In genomic region chr16:97851061-97851740, GRCm38 (mm10) we compare ENCODE assay signal across 8 mouse cellular contexts. TPM values are rescaled to one million over a fixed set of nuclear protein-coding genes. Genes with fewer than 3 reads are reported as not detected.
DNase-seq lines count a peak whose midpoint lies in the region; ATAC-seq and TF ChIP-seq lines count a peak whose summit lies in the region.

No protein-coding gene starts in this region.

- peak overlapping the region; percentile 99 for H3K27ac ChIP-seq in embryonic facial prominence, embryonic 10.5 days (replicated peaks)
- H3K27ac ChIP-seq in intestine, postnatal 0 days (ENCODE audit: low read depth, low read length): peak overlapping the region; percentile 97
- H3K27ac ChIP-seq in midbrain, embryonic 10.5 days (replicated peaks): peak overlapping the region; percentile 99

- peak; percentile 95 for DNase-seq in adrenal gland, postnatal 14 days
- peak; percentile 91 for DNase-seq in embryonic facial prominence, embryonic 10.5 days (ENCODE audit: low spot score)
- peak; percentile 89 to 91 for DNase-seq in left cerebral cortex, postnatal 36 days (ENCODE audit: low spot score in 2 of 2)
- peak; percentile 91 for DNase-seq in midbrain, embryonic 10.5 days (ENCODE audit: low spot score)
- DNase-seq in right cerebral cortex, postnatal 36 days (ENCODE audit: low spot score in 2 of 2): peak; percentile 76 to 77
- peak; percentile 87 to 88 for DNase-seq in urinary bladder, postnatal 4 days (ENCODE audit: low spot score in 2 of 2)

- peaks cover 29% of the 10 kb centered on the region for H3K36me3 ChIP-seq in embryonic facial prominence, embryonic 10.5 days (replicated peaks)
- no peaks in the 10 kb centered on the region for H3K36me3 ChIP-seq in intestine, postnatal 0 days (ENCODE audit: control insufficient read depth, insufficient read depth)
- H3K36me3 ChIP-seq in midbrain, embryonic 10.5 days: peaks cover 26% of the 10 kb centered on the region

- H3K9me3 ChIP-seq in embryonic facial prominence, embryonic 10.5 days: no peaks in the 10 kb centered on the region
- no peaks in the 10 kb centered on the region for H3K9me3 ChIP-seq in intestine, postnatal 0 days (ENCODE audit: control insufficient read depth)
- H3K9me3 ChIP-seq in midbrain, embryonic 10.5 days (replicated peaks): no peaks in the 10 kb centered on the region

- peak overlapping the region; percentile 90 for H3K4me3 ChIP-seq in embryonic facial prominence, embryonic 10.5 days
- H3K4me3 ChIP-seq in intestine, postnatal 0 days (ENCODE audit: low read depth, low read length): peak overlapping the region; percentile 88
- peak overlapping the region; percentile 87 for H3K4me3 ChIP-seq in midbrain, embryonic 10.5 days

- under 1% methylated on average over 77 of the region's 77 CpGs for WGBS in embryonic facial prominence, embryonic 10.5 days
- under 1% methylated on average over 67 of the region's 77 CpGs for WGBS in intestine, postnatal 0 days
- under 1% methylated on average over 77 of the region's 77 CpGs for WGBS in midbrain, embryonic 10.5 days

- ATAC-seq in granulocyte monocyte progenitor cell, adult 5-6 weeks (replicated peaks; ENCODE audit: poor library complexity, severe bottlenecking): peak; percentile 50
- ATAC-seq in intestine, postnatal 0 days: peak; percentile 92

- TF ChIP-seq CTCF in intestine, postnatal 0 days (IDR thresholded peaks at IDR 0.05; ENCODE audit: low read depth): no peak

- H3K4me1 ChIP-seq in embryonic facial prominence, embryonic 10.5 days: peaks cover 25% of the 10 kb centered on the region
- 0 out of 2 replicates have a peak, but pooled peaks cover 5% of the 10 kb centered on the region for H3K4me1 ChIP-seq in intestine, postnatal 0 days (replicated peaks; ENCODE audit: control insufficient read depth, insufficient read depth, low read length)
- peaks cover 27% of the 10 kb centered on the region for H3K4me1 ChIP-seq in midbrain, embryonic 10.5 days

- peak overlapping the region; percentile 96 for H3K9ac ChIP-seq in intestine, postnatal 0 days (ENCODE audit: low read depth, low read length)

- peak overlapping the region; percentile 87 for H3K4me2 ChIP-seq in intestine, postnatal 0 days (replicated peaks; ENCODE audit: low read depth)

- no peaks in the 10 kb centered on the region for H3K27me3 ChIP-seq in embryonic facial prominence, embryonic 10.5 days (replicated peaks; ENCODE audit: low read depth, poor library complexity, severe bottlenecking)
- H3K27me3 ChIP-seq in intestine, postnatal 0 days (replicated peaks; ENCODE audit: control insufficient read depth, insufficient read depth, low read length): no peaks in the 10 kb centered on the region
- H3K27me3 ChIP-seq in midbrain, embryonic 10.5 days (ENCODE audit: low read depth, poor library complexity, severe bottlenecking): no peaks in the 10 kb centered on the region

- intact Hi-C loops in left cerebral cortex, postnatal 36 days (cut with DNase I): loop anchor here (1.0 to 5.0 kb wide), 3 partner anchors 44 to 111 kb away; partner anchors contain the start of genes C2cd2 and Zbtb21

RNA-seq across cellular contexts. Expression of gene Prdm15, which starts 0.4 kb away (rescaled TPM):
- total RNA-seq in adrenal gland, postnatal 14 days (2021): 9.7 and 11.5 TPM in 2 replicates
- 16.6 and 17.2 TPM in 2 replicates for polyA plus RNA-seq in embryonic facial prominence, embryonic 10.5 days (2016; fragmentation: Nextera tagmentation; extraction: Ambion mirVana)
- total RNA-seq in granulocyte monocyte progenitor cell, adult 5-6 weeks (2014; fragmentation: Nextera tagmentation): 29.2 TPM in 2 replicates
- 15.0 and 17.3 TPM in 2 replicates for total RNA-seq in granulocyte monocyte progenitor cell, adult 5-6 weeks (2017)
- polyA plus RNA-seq in intestine, postnatal 0 days (2015; fragmentation: Nextera tagmentation; extraction: Ambion mirVana): 1.3 and 2.4 TPM in 2 replicates
- total RNA-seq in left cerebral cortex, postnatal 36 days (2021): 10 to 100 TPM; 17.0 to 26.0 TPM
- 13.4 and 14.8 TPM in 2 replicates for polyA plus RNA-seq in midbrain, embryonic 10.5 days (2016; fragmentation: Nextera tagmentation; extraction: Ambion mirVana)

Comparison
In these comparisons a context has a peak if more than half of its experiments do, and no peak if none do; other contexts are left out.
1. Peak in every context shown above with its lines: DNase-seq, ATAC-seq, H3K4me3 ChIP-seq and H3K27ac ChIP-seq.